Mouse (Mus musculus) gastrocnemius, adult 2 months (tissue): ENCODE data around the gene Nomo1. TPM values are rescaled to one million over a fixed set of nuclear protein-coding genes. Genes with fewer than 3 reads are reported as not detected.

Experiments used
- DNase-seq: peaks from one replicate; pipeline ENCODE4 v3.0.0; 2022
- H3K27ac ChIP-seq: fragments of 200-600 bp; 2 replicates; pipeline ENCODE4 v1.8.1; 2022; ENCODE audit warnings: mild to moderate bottlenecking
- H3K4me3 ChIP-seq: fragments of 200-600 bp; 2 replicates; pipeline ENCODE4 v1.8.1; 2022; ENCODE audit warnings: mild to moderate bottlenecking, moderate library complexity
- CTCF ChIP-seq: fragments of 200-600 bp; IDR thresholded peaks from 2 replicates; pipeline ENCODE4 v1.8.1; 2022; ENCODE audit warnings: antibody characterized with exemption, mild to moderate bottlenecking, moderate library complexity
- intact Hi-C: fragments of 180-260 bp; cut with DNase I; formaldehyde crosslinking; loops from one replicate; pipeline ENCODE4 v1.15.1; 2025
- total RNA-seq, 2 experiments: library from RNA; stranded (reverse); gene quantifications; 2 replicates each; pipeline ENCODE4 v1.2.3; 2021

Gene Nomo1
- total RNA-seq, 2 experiments from 2014 or later = 74.9 to 78.9 TPM

DNA sequence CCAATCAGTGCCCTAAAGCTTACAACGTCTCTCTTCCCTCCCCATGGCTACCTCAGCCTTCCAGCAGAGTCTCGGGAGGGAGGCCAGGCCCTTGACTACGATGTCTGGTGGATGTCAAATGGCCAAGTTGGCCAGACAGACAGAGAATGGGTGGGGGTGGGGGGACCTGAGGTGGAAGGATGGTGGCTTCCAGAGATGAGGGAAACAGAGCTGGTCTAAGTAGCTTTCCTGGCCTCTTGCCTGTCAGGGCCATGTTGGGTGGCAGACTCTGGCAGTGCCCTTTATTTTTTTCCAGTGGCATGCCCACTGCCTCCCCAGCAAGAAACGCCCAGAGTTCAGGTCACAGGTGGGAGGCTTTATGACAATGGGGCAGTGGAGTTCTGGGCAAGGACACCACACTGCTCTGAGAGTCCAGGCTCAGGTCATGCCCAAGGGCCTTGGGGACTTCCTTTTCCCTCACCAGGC is 63.9 kb downstream of the Nomo1 start:
- peak overlapping the region; percentile 98 for H3K27ac ChIP-seq
- H3K4me3 ChIP-seq = peak overlapping the region; percentile 78
- DNase-seq = peak; percentile 79
- TF ChIP-seq CTCF = no peak
- intact Hi-C loops = loop anchor here (2.0 to 10.0 kb wide), 3 partner anchors 19 to 507 kb away; no protein-coding TSS in a partner anchor

DNA sequence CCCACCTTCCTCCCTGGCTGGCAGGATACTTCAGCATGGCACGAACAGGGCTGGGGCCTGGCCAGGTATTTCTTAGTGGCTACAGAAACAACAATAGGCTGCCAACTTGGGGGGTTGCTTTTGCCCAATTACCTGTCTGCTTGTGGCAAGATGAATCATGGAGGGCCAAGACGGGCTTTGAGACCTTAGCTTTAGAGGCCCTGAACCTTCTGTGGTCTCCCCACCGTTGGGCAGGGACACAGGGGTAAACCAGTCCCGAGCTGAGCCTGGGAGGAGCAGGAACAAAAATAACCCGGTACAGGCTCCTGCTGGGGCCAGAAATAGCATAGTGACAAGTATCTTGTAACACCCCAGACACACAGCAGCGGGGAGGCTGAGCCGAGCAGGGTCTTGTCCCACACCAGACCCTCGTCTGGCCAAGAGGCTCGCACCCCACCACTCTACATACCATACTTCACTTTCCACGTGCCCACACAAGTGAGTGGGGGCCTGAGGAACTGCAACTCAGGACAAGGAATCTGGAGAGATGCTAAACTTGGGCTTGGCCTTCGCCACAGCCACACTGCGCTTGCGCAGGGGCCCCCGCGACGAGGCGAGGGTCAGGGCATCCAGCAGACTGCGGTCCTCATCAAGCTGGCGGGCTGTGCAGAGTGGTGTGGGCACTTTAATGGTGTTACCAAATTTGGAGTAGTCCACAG is 64.9 kb downstream of the Nomo1 start:
- H3K27ac ChIP-seq = peak overlapping the region; percentile 98
- peak; percentile 83 for DNase-seq
- no peak for TF ChIP-seq CTCF
- H3K4me3 ChIP-seq = peak overlapping the region; percentile 78
- intact Hi-C loops = loop anchor here (10.0 kb wide), 1 partner anchor 506 kb away; no protein-coding TSS in a partner anchor

DNA sequence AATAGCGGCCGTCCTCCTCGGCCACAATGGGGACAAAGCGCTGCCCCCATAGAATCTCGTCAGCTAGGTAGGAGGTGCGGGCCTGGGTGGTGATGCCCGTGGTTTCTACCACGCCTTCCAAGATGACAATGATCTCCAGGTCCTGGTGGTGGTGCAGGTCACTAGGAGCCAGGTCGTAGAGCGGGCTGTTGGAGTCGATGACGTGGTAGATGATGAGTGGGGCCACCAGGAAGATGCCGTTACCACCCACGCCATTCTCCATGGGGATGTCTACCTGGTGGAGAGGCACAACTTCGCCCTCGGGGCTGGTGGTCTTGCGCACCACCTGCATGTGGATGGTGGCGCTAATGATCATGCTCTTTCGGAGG is 65.4 kb downstream of the Nomo1 start:
- intact Hi-C loops = loop anchor here (10.0 kb wide), 1 partner anchor 506 kb away; no protein-coding TSS in a partner anchor
- H3K4me3 ChIP-seq = peak overlapping the region; percentile 78
- peak overlapping the region; percentile 98 for H3K27ac ChIP-seq
- TF ChIP-seq CTCF = no peak
- DNase-seq = no peak

DNA sequence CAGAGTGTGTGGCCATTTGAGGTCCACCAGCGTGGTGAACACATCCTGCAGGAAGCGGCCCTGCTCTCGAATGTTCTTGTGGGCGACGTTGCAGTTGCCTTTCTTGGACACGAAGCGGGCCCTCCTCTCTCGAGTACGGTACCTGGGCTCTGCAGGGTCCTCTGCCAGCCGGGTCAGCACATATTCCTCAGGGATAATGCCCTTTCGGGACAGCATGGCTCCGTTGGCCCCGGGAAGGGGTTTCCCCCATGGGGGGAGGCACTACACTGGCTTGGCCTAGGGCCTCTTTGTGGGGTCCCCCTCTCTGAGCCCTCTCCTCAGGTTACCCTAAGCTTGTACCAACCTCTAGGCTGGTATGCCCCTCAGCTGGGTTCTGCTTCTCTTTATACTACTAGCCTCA is 66.2 kb downstream of the Nomo1 start:
- H3K27ac ChIP-seq = peak overlapping the region; percentile 98
- intact Hi-C loops = loop anchor here (10.0 kb wide), 1 partner anchor 505 kb away; no protein-coding TSS in a partner anchor

DNA sequence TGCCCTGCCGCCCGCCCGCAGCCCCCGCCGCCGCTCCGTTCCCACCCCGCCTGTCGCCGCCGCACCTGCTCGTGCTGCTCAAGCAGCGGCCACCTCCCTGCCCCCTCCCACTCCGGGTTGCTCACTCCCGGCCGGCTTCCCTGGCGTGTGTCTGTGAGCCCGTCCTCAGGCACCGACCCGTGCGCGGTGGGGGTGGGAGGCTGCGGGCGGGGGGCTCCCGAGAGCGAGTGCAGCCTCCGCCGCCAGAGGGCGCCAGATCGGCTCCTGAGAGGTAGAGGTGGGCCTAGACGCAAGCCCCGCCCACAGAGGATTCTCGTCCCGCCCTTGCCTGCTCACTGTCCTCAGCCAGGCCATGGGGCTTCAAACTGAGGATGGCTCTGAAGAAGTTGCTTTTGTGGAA is 67.1 kb downstream of the Nomo1 start, which contains the start of gene Kcnj11:
Gene Kcnj11 (minus strand): TSS at position 202 of the 400 bp plus-strand sequence.
- DNase-seq = peak; percentile 94
- H3K4me3 ChIP-seq = peak within 1 kb of the TSS; percentile 78
- TF ChIP-seq CTCF = peak; percentile 84
- peak within 1 kb of the TSS; percentile 98 for H3K27ac ChIP-seq
- intact Hi-C loops = no loop called here

More for the DNA sequence above, 66.2 kb downstream of the Nomo1 start:
- no peak for TF ChIP-seq CTCF
- peak overlapping the region; percentile 78 for H3K4me3 ChIP-seq
- DNase-seq = peak; percentile 76

DNA sequence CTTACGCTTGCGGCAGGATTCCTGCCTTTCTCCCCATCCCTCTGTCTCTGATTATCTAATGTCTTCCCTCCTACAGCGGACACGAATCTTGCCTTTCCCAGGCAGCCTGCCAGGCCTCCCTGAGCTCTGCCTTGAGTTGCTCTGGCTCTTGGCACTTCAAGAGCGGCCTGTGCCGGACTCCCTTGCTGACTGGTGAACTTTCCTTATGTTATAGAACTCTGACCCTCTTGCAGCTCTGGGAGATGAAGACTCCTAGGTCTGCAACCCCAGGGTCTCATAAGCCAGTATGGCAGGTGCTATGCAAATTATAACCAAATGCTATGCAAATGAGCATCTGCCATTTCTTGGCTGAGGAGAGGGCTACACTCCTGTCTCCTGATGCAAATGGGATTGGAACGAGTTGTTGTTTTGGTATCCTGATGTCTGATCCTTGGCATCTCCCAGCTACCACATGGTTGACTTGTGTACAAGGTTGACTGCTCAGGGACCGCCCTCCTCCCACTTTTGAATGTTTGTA is 69.6 kb downstream of the Nomo1 start:
- DNase-seq = peak; percentile 63
- Histone ChIP-seq H3K27ac (peak overlapping the region; percentile 32), H3K4me3 (no peak overlapping the region)
- intact Hi-C loops = no loop called here
- TF ChIP-seq CTCF = no peak

DNA sequence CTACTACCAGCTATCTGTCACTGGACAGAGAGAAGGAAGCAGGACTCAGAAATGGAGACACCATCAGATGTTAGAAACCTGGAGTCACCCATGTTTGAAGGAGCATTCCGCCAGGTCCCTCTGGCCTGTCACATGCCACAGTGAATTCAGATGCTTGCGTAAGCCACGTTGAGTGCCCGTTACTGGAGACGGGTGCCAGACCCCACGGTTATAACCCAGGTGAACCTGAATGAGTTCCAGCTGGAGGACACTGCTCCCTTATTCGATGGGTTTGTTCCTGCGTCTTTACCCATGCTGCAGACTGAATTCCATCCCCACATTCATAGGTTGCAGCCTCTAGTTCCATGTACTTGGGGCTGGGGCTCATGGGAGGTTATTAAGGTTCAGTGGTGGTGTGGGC is 70.3 kb downstream of the Nomo1 start:
- intact Hi-C loops = no loop called here
- Histone ChIP-seq H3K4me3 (no peak overlapping the region), H3K27ac (no peak overlapping the region)
- no peak for DNase-seq
- no peak for TF ChIP-seq CTCF

DNA sequence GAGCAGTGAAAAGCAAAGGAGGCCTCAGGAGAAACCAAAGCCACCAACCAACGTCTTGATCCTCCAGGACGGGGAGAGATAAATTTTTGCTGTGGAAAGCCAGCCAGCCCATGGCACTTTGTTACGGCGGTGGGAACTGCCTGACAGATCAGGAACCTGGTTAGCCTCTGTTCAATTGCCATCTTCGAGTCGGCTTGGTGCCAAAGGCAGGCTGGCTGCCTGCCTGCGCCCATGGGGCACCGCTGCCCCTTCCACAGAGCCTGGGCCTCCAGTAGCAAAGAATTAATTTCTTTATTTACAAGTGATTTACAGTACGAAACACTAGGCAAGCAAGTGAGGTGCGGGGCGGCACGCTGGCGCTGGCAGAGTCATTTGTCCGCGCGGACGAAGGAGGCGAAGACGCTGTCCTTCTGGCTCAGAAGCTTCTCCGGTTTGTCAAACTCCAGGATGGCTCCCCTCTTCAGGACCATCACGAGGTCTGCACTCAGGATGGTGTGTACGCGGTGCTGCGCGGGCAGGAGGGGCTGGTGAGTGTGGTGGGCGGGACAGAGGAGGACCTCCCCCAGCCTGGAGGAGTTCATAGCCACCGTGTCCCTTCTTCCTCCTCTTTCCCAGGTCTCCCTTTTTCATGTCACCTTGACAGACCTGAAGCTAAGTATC is 70.9 kb downstream of the Nomo1 start:
- DNase-seq = no peak
- intact Hi-C loops = no loop called here
- Histone ChIP-seq H3K4me3 (no peak overlapping the region), H3K27ac (no peak overlapping the region)
- TF ChIP-seq CTCF = no peak

DNA sequence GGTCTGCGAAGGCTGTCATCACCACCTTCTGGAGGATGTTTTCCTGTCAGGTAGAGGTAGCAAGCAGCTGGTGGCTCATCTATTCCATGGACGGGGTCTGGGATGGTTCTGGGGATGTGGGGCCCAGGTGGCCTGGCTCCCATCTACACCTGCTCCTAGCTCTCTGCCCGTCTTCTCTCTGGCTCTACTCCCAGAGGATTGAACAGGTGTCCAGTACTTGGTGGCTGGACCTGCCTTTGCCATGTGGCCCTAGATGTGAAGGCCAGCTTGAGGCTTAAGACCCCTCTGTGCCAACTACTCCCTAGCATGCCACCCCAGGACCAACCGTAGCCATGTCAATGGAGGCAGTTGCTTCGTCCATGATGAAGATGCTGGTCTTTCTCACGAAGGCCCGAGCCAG is 72.0 kb downstream of the Nomo1 start:
- no peak for TF ChIP-seq CTCF
- no peak for DNase-seq

DNA sequence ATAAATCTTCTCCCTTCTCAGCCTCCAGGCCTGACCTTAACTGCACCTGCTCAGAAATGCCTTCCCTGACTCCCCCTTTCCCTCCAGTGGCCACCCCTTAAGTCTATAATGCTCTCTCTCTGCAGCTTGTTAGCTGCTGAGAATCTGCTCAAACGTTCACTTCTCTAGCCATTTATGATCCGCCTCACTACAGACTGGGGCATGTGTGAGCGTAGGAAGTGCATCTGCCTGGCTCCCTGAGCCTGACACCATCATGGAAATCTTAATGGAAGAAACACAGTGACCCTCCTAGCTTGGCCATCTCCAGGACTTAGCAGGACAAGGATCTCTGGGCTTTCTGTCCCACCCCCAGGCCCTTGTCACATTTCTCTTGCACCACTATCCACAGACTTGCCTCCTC is 76.6 kb downstream of the Nomo1 start:
- H3K4me3 ChIP-seq = no peak overlapping the region
- no peak for DNase-seq
- H3K27ac ChIP-seq = peak overlapping the region; percentile 8; the same call in 1 of the 2 replicates
- intact Hi-C loops = no loop called here
- TF ChIP-seq CTCF = no peak

More for the DNA sequence above, 72.0 kb downstream of the Nomo1 start:
- intact Hi-C loops = no loop called here
- no peak overlapping the region for H3K4me3 ChIP-seq
- no peak overlapping the region for H3K27ac ChIP-seq

DNA sequence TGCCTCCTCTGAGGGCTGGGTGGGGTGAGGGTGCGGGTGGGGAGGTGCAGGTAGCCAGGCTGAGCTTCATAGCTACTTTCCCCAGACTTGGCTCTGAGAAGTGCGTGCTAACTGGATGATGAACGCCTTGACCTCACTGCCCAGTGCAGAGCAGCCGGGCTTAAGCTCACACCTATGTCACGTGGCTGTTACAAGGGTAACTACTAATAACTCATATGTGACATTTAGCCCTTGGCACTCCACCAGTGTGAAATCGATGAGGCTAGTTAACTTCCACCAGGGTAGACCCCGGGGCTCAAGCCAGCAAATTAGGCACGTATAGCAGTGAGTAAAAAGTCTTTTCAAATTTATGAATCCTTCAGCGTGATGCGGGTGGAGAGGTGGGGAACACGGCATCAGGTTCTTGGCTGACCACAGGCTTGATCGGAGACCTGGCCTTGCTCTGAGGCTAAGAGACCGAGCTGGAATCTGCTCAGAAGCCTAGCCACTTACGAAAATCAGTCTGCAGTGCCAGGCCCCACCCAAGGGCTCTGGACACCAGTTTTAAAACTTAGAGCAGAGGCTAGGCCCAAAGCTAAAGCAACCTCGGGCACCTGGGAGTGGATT is 77.8 kb downstream of the Nomo1 start:
- TF ChIP-seq CTCF = no peak
- Histone ChIP-seq H3K27ac (peak overlapping the region; percentile 90), H3K4me3 (no peak overlapping the region)
- intact Hi-C loops = no loop called here
- peak; percentile 61 for DNase-seq

DNA sequence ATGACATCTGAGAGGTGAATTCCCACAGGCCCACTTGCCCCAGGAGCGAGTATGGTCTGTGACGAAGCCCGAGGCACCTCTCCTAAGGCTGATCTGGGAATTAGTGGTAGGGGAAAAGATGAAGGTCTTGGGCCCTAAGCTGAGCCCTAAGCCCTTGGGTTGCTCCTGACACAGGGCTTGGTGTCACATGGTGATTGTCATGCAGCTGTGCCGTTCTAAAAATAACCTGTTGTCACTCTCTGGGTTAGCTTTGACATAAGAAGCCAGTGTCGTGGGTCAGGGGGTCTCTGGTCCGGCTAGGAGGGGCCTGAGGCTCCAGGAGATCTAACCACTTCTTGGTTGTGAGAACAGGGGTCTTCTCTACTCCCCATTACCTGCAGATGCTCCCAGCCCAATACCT is 78.4 kb downstream of the Nomo1 start:
- peak overlapping the region; percentile 90 for H3K27ac ChIP-seq
- TF ChIP-seq CTCF = no peak
- intact Hi-C loops = no loop called here
- no peak overlapping the region for H3K4me3 ChIP-seq
- DNase-seq = no peak

DNA sequence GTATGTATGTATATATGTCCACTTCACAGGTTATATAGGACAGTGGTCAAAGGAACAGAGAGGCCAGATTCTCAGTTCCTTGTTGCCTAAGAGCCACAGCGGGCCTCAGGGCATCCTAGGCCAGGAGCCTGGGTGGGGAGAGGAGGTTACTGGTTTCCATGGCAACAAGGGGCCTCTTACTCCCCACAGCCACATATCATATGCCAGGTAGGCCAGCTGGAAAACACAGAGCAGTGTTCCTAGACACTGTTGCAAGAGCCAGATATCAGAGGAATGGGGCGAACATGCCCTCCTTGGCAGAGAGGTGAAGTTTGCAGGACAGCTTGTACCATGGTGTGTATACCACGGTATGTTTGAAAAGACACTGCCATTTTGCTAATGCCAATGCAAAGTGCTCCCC is 79.9 kb downstream of the Nomo1 start:
- Histone ChIP-seq H3K4me3 (no peak overlapping the region), H3K27ac (peak overlapping the region; percentile 90; the same call in 1 of the 2 replicates)
- peak; percentile 35 for DNase-seq
- intact Hi-C loops = no loop called here
- no peak for TF ChIP-seq CTCF
